26 mouse cellular contexts compared by ENCODE assay signal in genomic region chr5:125575866-125576265, GRCm38 (mm10). TPM values are rescaled to one million over a fixed set of nuclear protein-coding genes. Genes with fewer than 3 reads are reported as not detected.
DNase-seq lines count a peak whose midpoint lies in the region; ATAC-seq and TF ChIP-seq lines count a peak whose summit lies in the region.
"Had no signal": no experiment of that assay in that cellular context is flagged by ENCODE, and none has a peak within 500 bp of the region (broad histone marks: within the 10 kb centered on the region; RNA-seq: fewer than 3 reads in every experiment).

No protein-coding gene starts in this region.

- TF ChIP-seq EP300 in ES-Bruce4 (IDR thresholded peaks at IDR 0.05; ENCODE audit: insufficient read depth, low read depth, low read length), result 0 out of 2 replicates have a peak, but pooled peaks have one; percentile 8

- no peak for TF ChIP-seq CTCF in left cerebral cortex, adult 2 months (IDR thresholded peaks at IDR 0.05)
- TF ChIP-seq CTCF in ES-Bruce4 (IDR thresholded peaks at IDR 0.05; ENCODE audit: low read depth, low read length), result no peak

- no peak for DNase-seq in left cerebral cortex, adult 2 months (ENCODE audit: extremely low spot score in 1 of 2, low spot score in 2 of 2)
- DNase-seq in left cerebral cortex, adult 9 months (ENCODE audit: low spot score in 2 of 2), result no peak
- peak; percentile 46 for DNase-seq in ES-E14 (ENCODE audit: low read depth, low spot score)
- peak; percentile 70 for DNase-seq in ZHBTc4 (ENCODE audit: low read depth, low spot score)
- DNase-seq in kidney, postnatal 14 days, result no peak
- DNase-seq in kidney, postnatal 36 days, result no peak
- DNase-seq: adrenal gland, adult 2 months; adrenal gland, postnatal 10 days; adrenal gland, postnatal 25 days; cerebellum, adult 11 months; cerebellum, adult 18-20 months; cerebellum, adult 8-10 months; cerebellum, adult 9-11 months; cerebellum, postnatal 14 days; cerebellum, postnatal 36 days; embryo, embryonic 11 days had no signal

- intact Hi-C loops in left cerebral cortex, adult 2 months (cut with DNase I), result no loop called here

- no peak for TF ChIP-seq POLR2A in ES-Bruce4 (IDR thresholded peaks at IDR 0.05; ENCODE audit: insufficient read depth, low read length)

- H3K4me1 ChIP-seq in ES-Bruce4 (ENCODE audit: control insufficient read depth, insufficient read depth, low read length) (no peaks in the 10 kb centered on the region), ES-E14 (ENCODE audit: control insufficient read depth in 2 of 2, insufficient read depth in 2 of 2, low read length in 2 of 2, poor library complexity in 1 of 2) (peaks cover 6 to 23% of the 10 kb centered on the region in 2 experiments)
- H3K4me1 ChIP-seq: embryonic facial prominence, embryonic 13.5 days; embryonic facial prominence, embryonic 15.5 days had no signal

- H3K27ac ChIP-seq in left cerebral cortex, adult 2 months, result peak overlapping the region; percentile 77; the same call in 1 of the 2 replicates
- H3K27ac ChIP-seq in ES-Bruce4 (ENCODE audit: insufficient read depth, low read length) (no peak overlapping the region), ES-E14 (ENCODE audit: insufficient read depth, low read depth, low read length, poor library complexity, severe bottlenecking) (peak overlapping the region; percentile 73)
- H3K27ac ChIP-seq: embryonic facial prominence, embryonic 13.5 days; embryonic facial prominence, embryonic 15.5 days; forebrain, embryonic 12.5 days had no signal

- H3K27me3 ChIP-seq in ES-Bruce4 (ENCODE audit: control insufficient read depth, insufficient read depth, low read length, poor library complexity, severe bottlenecking), result no peaks in the 10 kb centered on the region
- H3K27me3 ChIP-seq: embryonic facial prominence, embryonic 13.5 days; embryonic facial prominence, embryonic 15.5 days had no signal

- H3K9ac ChIP-seq in ES-Bruce4 (ENCODE audit: low read depth, poor library complexity, severe bottlenecking) (no peak overlapping the region), ES-E14 (ENCODE audit: insufficient read depth, low read depth, low read length, poor library complexity, severe bottlenecking) (peak overlapping the region; percentile 65; the same call in 1 of the 2 replicates)
- H3K9ac ChIP-seq: embryonic facial prominence, embryonic 15.5 days; forebrain, embryonic 12.5 days had no signal

- H3K4me3 ChIP-seq in left cerebral cortex, adult 2 months, result no peak overlapping the region
- no peak overlapping the region for H3K4me3 ChIP-seq in ES-Bruce4 (ENCODE audit: low read depth, low read length)
- H3K4me3 ChIP-seq in ES-E14 (ENCODE audit: insufficient read depth in 1 of 2, low read depth in 1 of 2, low read length in 2 of 2, poor library complexity in 1 of 2, severe bottlenecking in 1 of 2), result peak overlapping the region in 1 of 2 experiments; percentile 28; a peak in 1 of 4 replicates
- H3K4me3 ChIP-seq: embryonic facial prominence, embryonic 13.5 days; embryonic facial prominence, embryonic 15.5 days; erythroblast, embryonic 14.5 days; forebrain, embryonic 10.5 days; forebrain, embryonic 12.5 days had no signal

- H3K9me3 ChIP-seq in ES-Bruce4 (replicated peaks; ENCODE audit: control insufficient read depth, insufficient read depth, low read length, poor library complexity, severe bottlenecking), result no peaks in the 10 kb centered on the region
- H3K9me3 ChIP-seq in ES-E14 (ENCODE audit: control insufficient read depth, insufficient read depth, low read depth, low read length), result no peaks in the 10 kb centered on the region
- H3K9me3 ChIP-seq: embryonic facial prominence, embryonic 13.5 days; embryonic facial prominence, embryonic 15.5 days; forebrain, embryonic 10.5 days; forebrain, embryonic 12.5 days had no signal

- ATAC-seq in megakaryocyte-erythroid progenitor cell, adult 5-6 weeks (replicated peaks; ENCODE audit: low FRiP score, low TSS enrichment, poor library complexity, severe bottlenecking), result no peak
- ATAC-seq: forebrain, embryonic 14.5 days had no signal

- in situ Hi-C loops in ES-E14 (cut with MboI; ENCODE audit: low sequenced_read_pairs in 2 of 2, unreplicated experiment in 2 of 2), result no loop called here

- no peaks in the 10 kb centered on the region for H3K36me3 ChIP-seq in ES-Bruce4 (ENCODE audit: control insufficient read depth, insufficient read depth, low read length, poor library complexity, severe bottlenecking)
- H3K36me3 ChIP-seq in ES-E14 (ENCODE audit: control insufficient read depth, insufficient read depth, low read length, poor library complexity, severe bottlenecking), result no peaks in the 10 kb centered on the region
- H3K36me3 ChIP-seq: embryonic facial prominence, embryonic 13.5 days; embryonic facial prominence, embryonic 15.5 days; forebrain, embryonic 10.5 days; forebrain, embryonic 12.5 days had no signal

TF ChIP-seq in ES-E14, 5 proteins besides CTCF, POLR2A, EP300 and RAD21:
- TF ChIP-seq ZNF384 (IDR thresholded peaks at IDR 0.05; ENCODE audit: low read depth, low read length) (no peak), MAFK (IDR thresholded peaks at IDR 0.05; ENCODE audit: insufficient read depth, low read depth, low read length) (no peak), HCFC1 (IDR thresholded peaks at IDR 0.05; ENCODE audit: borderline replicate concordance, insufficient read depth, low read length) (no peak), CHD2 (IDR thresholded peaks at IDR 0.05; ENCODE audit: low read depth, low read length) (no peak), ZC3H11A (IDR thresholded peaks at IDR 0.05; ENCODE audit: borderline replicate concordance, low read depth, low read length) (no peak)

RNA-seq across cellular contexts. Expression of gene Tmem132b, which starts 44.3 kb away (rescaled TPM):
- 100 to 1,000 TPM; 135 to 141 TPM for total RNA-seq in left cerebral cortex, adult 2 months (2021)
- 0.15 and 0.20 TPM in 2 replicates for polyA plus RNA-seq in ES-Bruce4 (2011; ENCODE audit: insufficient read depth, insufficient read length, low read depth, missing spikeins)
- 0.13 and 0.48 TPM in 2 replicates for total RNA-seq in ES-E14 (2012; rRNA removed)
- not detected in 2 replicates for total RNA-seq in megakaryocyte-erythroid progenitor cell, adult 5-6 weeks (2014; fragmentation: Nextera tagmentation)
- not detected in 2 replicates for total RNA-seq in megakaryocyte-erythroid progenitor cell, adult 5-6 weeks (2017)
- total RNA-seq: common myeloid progenitor, adult 5-6 weeks; MEL had no signal
- polyA plus RNA-seq: erythroblast, embryonic 14.5 days had no signal

Comparison
In these comparisons a context has a peak if more than half of its experiments do, and no peak if none do; other contexts are left out.
1. DNase-seq: peak in ES-E14 (single experiment) and ZHBTc4 (single experiment); none in left cerebral cortex, adult 2 months (0 of 2), left cerebral cortex, adult 9 months (0 of 2), kidney, postnatal 14 days (single experiment) and kidney, postnatal 36 days (0 of 2).
2. RNA of gene Tmem132b, which starts 44.3 kb away (total RNA-seq): 135 to 141 TPM in left cerebral cortex, adult 2 months; 0.13 to 0.48 TPM in ES-E14 and not detected in megakaryocyte-erythroid progenitor cell, adult 5-6 weeks; every median in the first group is over 10 times any median in the second.